Mouse (Mus musculus) forebrain, embryonic 10.5 days (tissue): ENCODE data around the gene Tspyl3. TPM values are rescaled to one million over a fixed set of nuclear protein-coding genes. Genes with fewer than 3 reads are reported as not detected.

Experiments
- DNase-seq: peaks from one replicate; pipeline ENCODE4 v3.0.0-alpha.2; 2017; ENCODE audit warnings: low spot score; ENCODE audit errors: extremely low spot score
- H3K27ac ChIP-seq: fragments of 300-500 bp; sonication (generic); 2 replicates; pipeline ENCODE4 v1.5.1; 2016; ENCODE audit warnings: mild to moderate bottlenecking
- H3K27me3 ChIP-seq: fragments of 300-500 bp; sonication (generic); 2 replicates; pipeline ENCODE4 v1.6.1; 2016; ENCODE audit warnings: mild to moderate bottlenecking; ENCODE audit not compliant: poor library complexity, severe bottlenecking
- H3K36me3 ChIP-seq: fragments of 300-500 bp; sonication (generic); replicated peaks from 2 replicates; pipeline ENCODE4 v1.6.1; 2016; ENCODE audit warnings: mild to moderate bottlenecking, moderate library complexity
- H3K4me1 ChIP-seq: fragments of 300-500 bp; sonication (generic); 2 replicates; pipeline ENCODE4 v1.6.1; 2016
- H3K4me3 ChIP-seq: fragments of 300-500 bp; sonication (generic); 2 replicates; pipeline ENCODE4 v1.5.1; 2016; ENCODE audit warnings: mild to moderate bottlenecking, moderate library complexity
- H3K9me3 ChIP-seq: fragments of 300-500 bp; sonication (generic); 2 replicates; pipeline ENCODE4 v1.6.1; 2016; ENCODE audit warnings: mild to moderate bottlenecking, moderate library complexity
- WGBS: fragments of 180-500 bp; shearing (Covaris S2); methylation state at CpG from one replicate; pipeline ENCODE4 v1.1.7; 2016; 5-methylcytosine and 5-hydroxymethylcytosine counted together
- polyA plus RNA-seq: library from polyadenylated mRNA; unstranded; fragments of >200 nt; fragmentation: Nextera tagmentation; extraction: Ambion mirVana; gene quantifications from 2 replicates; pipeline ENCODE4 v1.2.1, GENCODE M21; 2016

The Tspyl3 gene
- polyA plus RNA-seq, 1 experiment from 2014 or later: 5.0 TPM

- DNase-seq: no peak
- H3K27ac ChIP-seq: no peak overlapping the region
- no peaks in the 10 kb centered on the region for H3K9me3 ChIP-seq
- no peaks in the 10 kb centered on the region for H3K4me1 ChIP-seq
- WGBS: 95% methylated on average over 2 of the region's 2 CpGs
- peaks cover 100% of the 10 kb centered on the region for H3K36me3 ChIP-seq
- no peaks in the 10 kb centered on the region for H3K27me3 ChIP-seq
- no peak overlapping the region for H3K4me3 ChIP-seq
These were observed 37.4 kb downstream of the Tspyl3 start for GRCm38 (mm10) chr2:153187848-153188247.

- H3K36me3 ChIP-seq: peaks cover 99% of the 10 kb centered on the region
- no peak overlapping the region for H3K4me3 ChIP-seq
- H3K27me3 ChIP-seq: no peaks in the 10 kb centered on the region
- no peaks in the 10 kb centered on the region for H3K9me3 ChIP-seq
- WGBS: 87% methylated on average over 2 of the region's 2 CpGs
- H3K27ac ChIP-seq: no peak overlapping the region
- no peak for DNase-seq
- no peaks in the 10 kb centered on the region for H3K4me1 ChIP-seq
These were observed 39.1 kb downstream of the Tspyl3 start for GRCm38 (mm10) chr2:153186176-153186591.

- H3K27ac ChIP-seq: no peak overlapping the region
- no peaks in the 10 kb centered on the region for H3K9me3 ChIP-seq
- 89% methylated on average over 3 of the region's 3 CpGs for WGBS
- no peak for DNase-seq
- no peak overlapping the region for H3K4me3 ChIP-seq
- no peaks in the 10 kb centered on the region for H3K4me1 ChIP-seq
- peaks cover 61% of the 10 kb centered on the region for H3K36me3 ChIP-seq
- H3K27me3 ChIP-seq: peaks cover 40% of the 10 kb centered on the region
These were observed 45.3 kb downstream of the Tspyl3 start for GRCm38 (mm10) chr2:153179961-153180360.

GRCm38 (mm10) chr2:153179126-153179860, 45.9 kb downstream of the Tspyl3 start:
- WGBS: 88% methylated on average over 10 of the region's 10 CpGs
- no peak for DNase-seq
- H3K27me3 ChIP-seq: peaks cover 47% of the 10 kb centered on the region
- no peak overlapping the region for H3K27ac ChIP-seq
- H3K4me1 ChIP-seq: no peaks in the 10 kb centered on the region
- no peaks in the 10 kb centered on the region for H3K9me3 ChIP-seq
- peaks cover 55% of the 10 kb centered on the region for H3K36me3 ChIP-seq
- H3K4me3 ChIP-seq: no peak overlapping the region

GRCm38 (mm10) chr2:153177188-153177587, 48.1 kb downstream of the Tspyl3 start:
- 90% methylated on average over 3 of the region's 3 CpGs for WGBS

GRCm38 (mm10) chr2:153175995-153176570, 49.2 kb downstream of the Tspyl3 start:
- DNase-seq: no peak
- H3K36me3 ChIP-seq: peaks cover 32% of the 10 kb centered on the region
- H3K27ac ChIP-seq: no peak overlapping the region
- H3K27me3 ChIP-seq: peaks cover 74% of the 10 kb centered on the region
- WGBS: 86% methylated on average over 8 of the region's 8 CpGs
- H3K4me3 ChIP-seq: no peak overlapping the region
- no peaks in the 10 kb centered on the region for H3K4me1 ChIP-seq
- no peaks in the 10 kb centered on the region for H3K9me3 ChIP-seq

More at GRCm38 (mm10) chr2:153177188-153177587, 48.1 kb downstream of the Tspyl3 start:
- Histone ChIP-seq H3K36me3 (peaks cover 34% of the 10 kb centered on the region), H3K27ac (no peak overlapping the region), H3K4me1 (no peaks in the 10 kb centered on the region), H3K4me3 (no peak overlapping the region), H3K27me3 (peaks cover 63% of the 10 kb centered on the region), H3K9me3 (no peaks in the 10 kb centered on the region)
- no peak for DNase-seq

Other genes with a start within 250 kb of the Tspyl3 start
- gene Pdrg1, start 210.0 kb downstream of the Tspyl3 start, polyA plus RNA-seq: 88.5 and 90.8 TPM in 2 replicates
- 0.14 and 0.20 TPM in 2 replicates for gene Xkr7, start 193.6 kb downstream of the Tspyl3 start, polyA plus RNA-seq
- 0.83 and 0.84 TPM in 2 replicates for gene Ccm2l, start 159.5 kb downstream of the Tspyl3 start, polyA plus RNA-seq
- gene Hck, start 117.0 kb downstream of the Tspyl3 start, polyA plus RNA-seq: 0.92 and 1.5 TPM in 2 replicates
- 65.3 and 66.0 TPM in 2 replicates for gene Tm9sf4, start 64.1 kb downstream of the Tspyl3 start, polyA plus RNA-seq
- gene Plagl2, start 16.0 kb upstream of the Tspyl3 start, polyA plus RNA-seq: 30.5 and 31.7 TPM in 2 replicates
- gene Pofut1, start 16.1 kb upstream of the Tspyl3 start, polyA plus RNA-seq: 5.9 and 6.4 TPM in 2 replicates
- gene Kif3b, start 66.0 kb upstream of the Tspyl3 start, polyA plus RNA-seq: 6.2 and 6.9 TPM in 2 replicates
- 13.1 and 14.2 TPM in 2 replicates for gene Asxl1, start 120.4 kb upstream of the Tspyl3 start, polyA plus RNA-seq